Mouse (Mus musculus) gastrocnemius, postnatal 25 days (tissue): ENCODE results near the gene Fam117b. TPM values are rescaled to one million over a fixed set of nuclear protein-coding genes. Genes with fewer than 3 reads are reported as not detected.

ENCODE experiments used
- DNase-seq: peaks from one replicate; pipeline ENCODE4 v3.0.0; 2022
- total RNA-seq, 2 experiments: library from RNA; stranded (reverse); gene quantifications; 1 replicate in 1 of 2; 2 replicates in 1 of 2; pipeline ENCODE4 v1.2.3; 2021

Fam117b gene
- total RNA-seq, 2 experiments from 2014 or later = 3.5 to 4.6 TPM

GRCm38 (mm10) chr1:59986626-59987025 is 73.8 kb downstream of the Fam117b start:
- DNase-seq = no peak

GRCm38 (mm10) chr1:59987399-59988040 is 74.7 kb downstream of the Fam117b start:
- no peak for DNase-seq

GRCm38 (mm10) chr1:59995646-59996045 is 82.8 kb downstream of the Fam117b start:
- DNase-seq = no peak

- DNase-seq = no peak
Measured at GRCm38 (mm10) chr1:59997352-59997751, 84.5 kb downstream of the Fam117b start.

GRCm38 (mm10) chr1:60000319-60000718 is 87.5 kb downstream of the Fam117b start:
- no peak for DNase-seq

- DNase-seq = no peak
Measured at GRCm38 (mm10) chr1:60007337-60007736, 94.5 kb downstream of the Fam117b start.

- DNase-seq = no peak
Measured at GRCm38 (mm10) chr1:60008743-60009142, 95.9 kb downstream of the Fam117b start.

GRCm38 (mm10) chr1:60013779-60014178 is 101.0 kb downstream of the Fam117b start:
- DNase-seq = no peak

- no peak for DNase-seq
Measured at GRCm38 (mm10) chr1:60015511-60015910, 102.7 kb downstream of the Fam117b start.

GRCm38 (mm10) chr1:60016136-60016611 is 103.4 kb downstream of the Fam117b start:
- no peak for DNase-seq

GRCm38 (mm10) chr1:60017031-60017469 is 104.2 kb downstream of the Fam117b start:
- no peak for DNase-seq

Other genes with a start within 250 kb of the Fam117b start
- gene Sumo1, start 242.2 kb upstream of the Fam117b start, total RNA-seq = 10 to 100 TPM; 48.0 to 49.4 TPM
- 10 to 100 TPM; 17.9 to 22.7 TPM for gene Nop58, start 228.0 kb upstream of the Fam117b start, total RNA-seq
- gene Bmpr2, start 149.6 kb upstream of the Fam117b start, total RNA-seq = 10 to 100 TPM; 35.6 TPM
- under 1 TPM; 0.23 to 0.38 TPM for gene Ica1l, start 130.2 kb downstream of the Fam117b start, total RNA-seq
- 1 to 10 TPM; 4.5 to 5.9 TPM for gene Carf, start 185.2 kb downstream of the Fam117b start, total RNA-seq
- gene Wdr12, start 185.6 kb downstream of the Fam117b start, total RNA-seq = 10 to 100 TPM; 12.4 to 13.7 TPM